Mouse (Mus musculus) heart, postnatal 14 days (tissue): ENCODE measurements around the gene Slc43a1. TPM values are rescaled to one million over a fixed set of nuclear protein-coding genes. Genes with fewer than 3 reads are reported as not detected.
"Not testable (repeated sequence)": the region's sequence is repeated elsewhere in the genome, so short reads cannot be mapped to it uniquely, and the experiment has no call there.

Experiments
- DNase-seq, 2 experiments: peaks; one replicate each; pipeline ENCODE4 v3.0.0; 2021 to 2022
- intact Hi-C: fragments of 180-260 bp; cut with DNase I; formaldehyde crosslinking; loops from one replicate; pipeline ENCODE4 v1.15.1; 2025
- total RNA-seq, 2 experiments: library from RNA; stranded (reverse); gene quantifications; 2 replicates each; pipeline ENCODE4 v1.2.3; 2021

Gene Slc43a1
- total RNA-seq, 2 experiments from 2014 or later: 2.9 to 3.6 TPM

- intact Hi-C loops: loop anchor here (2.0 to 5.0 kb wide), 4 partner anchors 19 to 65 kb away; partner anchors contain the start of gene Slc43a3
These were observed 49.0 kb downstream of the Slc43a1 start for GRCm38 (mm10) chr2:84887411-84888271.

GRCm38 (mm10) chr2:84888657-84889315 lies 50.1 kb downstream of the Slc43a1 start:
- intact Hi-C loops: loop anchor here (2.0 to 5.0 kb wide), 3 partner anchors 49 to 64 kb away; partner anchors contain the start of gene Slc43a3

More at GRCm38 (mm10) chr2:84887411-84888271, 49.0 kb downstream of the Slc43a1 start:
- DNase-seq: peak in 1 of 2 experiments; percentile 34

GRCm38 (mm10) chr2:84889316-84890044 lies 50.8 kb downstream of the Slc43a1 start:
- intact Hi-C loops: loop anchor here (2.0 to 5.0 kb wide), 5 partner anchors 21 to 118 kb away; partner anchors contain the start of gene Slc43a3
- peak in 1 of 2 experiments; percentile 28 for DNase-seq

More at GRCm38 (mm10) chr2:84888657-84889315, 50.1 kb downstream of the Slc43a1 start:
- DNase-seq: peak; percentile 79 to 86

- intact Hi-C loops: loop anchor here (2.0 to 5.0 kb wide), 2 partner anchors 21 to 117 kb away; no protein-coding TSS in a partner anchor
- DNase-seq: peak; percentile 81 to 91
These were observed 51.3 kb downstream of the Slc43a1 start for GRCm38 (mm10) chr2:84890045-84890340.

- intact Hi-C loops: loop anchor here (5.0 kb wide), 1 partner anchor 114 kb away; no protein-coding TSS in a partner anchor
These were observed 54.7 kb downstream of the Slc43a1 start for GRCm38 (mm10) chr2:84893359-84893758.

GRCm38 (mm10) chr2:84895495-84896198 lies 57.0 kb downstream of the Slc43a1 start:
- intact Hi-C loops: no loop called here
- DNase-seq: no peak

More at GRCm38 (mm10) chr2:84893359-84893758, 54.7 kb downstream of the Slc43a1 start:
- no peak for DNase-seq

GRCm38 (mm10) chr2:84896686-84897085 lies 58.0 kb downstream of the Slc43a1 start:
- DNase-seq, intact Hi-C loops: not testable (repeated sequence)

- no peak for DNase-seq
- intact Hi-C loops: no loop called here
These were observed 74.1 kb downstream of the Slc43a1 start for GRCm38 (mm10) chr2:84912722-84913121.

Other genes starting within 250 kb of the Slc43a1 start
- gene Ctnnd1, start 188.1 kb upstream of the Slc43a1 start, total RNA-seq: 100 to 1,000 TPM in 1 of 2 experiments, 10 to 100 TPM in 1; 92.4 to 107 TPM
- gene Btbd18, start 179.8 kb upstream of the Slc43a1 start, total RNA-seq: not detected
- gene Selenoh, start 168.1 kb upstream of the Slc43a1 start, total RNA-seq: 10 to 100 TPM; 31.4 to 32.8 TPM
- 10 to 100 TPM in 1 of 2 experiments, 1 to 10 TPM in 1; 4.3 to 11.7 TPM for gene Gm28635, start 160.8 kb upstream of the Slc43a1 start, total RNA-seq
- gene Med19, start 160.4 kb upstream of the Slc43a1 start, total RNA-seq: 10 to 100 TPM; 13.9 to 15.0 TPM
- 100 to 1,000 TPM; 109 to 113 TPM for gene Tmx2, start 159.7 kb upstream of the Slc43a1 start, total RNA-seq
- gene Zdhhc5, start 123.7 kb upstream of the Slc43a1 start, total RNA-seq: 10 to 100 TPM; 57.7 to 62.4 TPM
- gene Clp1, start 111.5 kb upstream of the Slc43a1 start, total RNA-seq: 1 to 10 TPM; 4.9 to 5.8 TPM
- 1 to 10 TPM in 1 of 2 experiments, under 1 TPM in 1; 0.93 to 1.3 TPM for gene Ypel4, start 104.8 kb upstream of the Slc43a1 start, total RNA-seq
- 1 to 10 TPM; 1.6 to 2.2 TPM for gene Gm19426, start 95.2 kb upstream of the Slc43a1 start, total RNA-seq
- 10 to 100 TPM; 58.8 to 72.1 TPM for gene Serping1, start 63.4 kb upstream of the Slc43a1 start, total RNA-seq
- gene Ube2l6, start 40.0 kb upstream of the Slc43a1 start, total RNA-seq: 10 to 100 TPM; 67.6 to 87.8 TPM
- gene Smtnl1, start 16.2 kb upstream of the Slc43a1 start, total RNA-seq: under 1 TPM in 1 of 2 experiments, not detected in 1; 0.14 TPM
- gene Timm10, start 11.9 kb upstream of the Slc43a1 start, total RNA-seq: 100 to 1,000 TPM in 1 of 2 experiments, 10 to 100 TPM in 1; 78.1 to 101 TPM
- gene Rtn4rl2, start 47.9 kb downstream of the Slc43a1 start, total RNA-seq: 1 to 10 TPM; 4.7 to 4.9 TPM
- gene Slc43a3, start 97.7 kb downstream of the Slc43a1 start, total RNA-seq: 100 to 1,000 TPM; 101 to 105 TPM
- not detected for gene Prg2, start 141.6 kb downstream of the Slc43a1 start, total RNA-seq
- gene Prg3, start 149.4 kb downstream of the Slc43a1 start, total RNA-seq: not detected
- 10 to 100 TPM; 43.7 to 46.1 TPM for gene Ssrp1, start 198.4 kb downstream of the Slc43a1 start, total RNA-seq
- gene P2rx3, start 198.6 kb downstream of the Slc43a1 start, total RNA-seq: under 1 TPM; 0.14 to 0.24 TPM
- gene Tnks1bp1, start 209.2 kb downstream of the Slc43a1 start, total RNA-seq: 10 to 100 TPM; 84.7 to 87.5 TPM